Mouse (Mus musculus): ENCODE measurements around the gene Prkg1.

DNA sequence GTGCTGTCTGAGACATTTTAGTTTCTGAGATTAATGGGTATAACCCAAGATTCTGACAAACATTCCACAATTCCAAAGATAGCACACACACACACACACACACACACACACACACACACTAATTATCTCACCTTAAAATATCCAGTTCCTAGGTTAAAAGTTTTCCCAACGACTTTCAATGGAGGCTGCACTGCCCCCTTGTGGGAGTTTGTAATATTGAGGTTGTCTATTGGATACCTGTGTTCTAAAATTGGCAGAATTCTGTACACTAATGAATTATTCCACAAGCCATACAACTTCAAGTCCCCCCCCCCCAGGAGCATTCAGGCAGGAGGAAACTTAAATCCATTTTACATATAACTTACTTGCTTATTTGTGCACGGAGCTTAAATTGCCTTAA is 18.2 kb downstream of the Prkg1 start:
- TF ChIP-seq EP300 (IDR thresholded peaks at IDR 0.05; ENCODE audit: low read depth in 1 of 2, low read length in 2 of 2), result no peak
- no peak for TF ChIP-seq GATA1 (IDR thresholded peaks at IDR 0.05; ENCODE audit: low read depth, low read length)
- TF ChIP-seq POLR2A (IDR thresholded peaks at IDR 0.05; ENCODE audit: control insufficient read depth in 1 of 2, insufficient read depth in 1 of 2, low read depth in 1 of 2, low read length in 2 of 2, poor library complexity in 1 of 2), result no peak
- TF ChIP-seq MAFK (IDR thresholded peaks at IDR 0.05; ENCODE audit: borderline replicate concordance, low read depth, low read length), result no peak
- peak in 2 of 3 experiments; percentile 37 to 74; a peak in 3 of 6 replicates for TF ChIP-seq CTCF (IDR thresholded peaks at IDR 0.05 in 2 of 3, conservative IDR thresholded peaks at IDR 0.05 in 1 of 3; ENCODE audit: control insufficient read depth in 1 of 3, insufficient read depth in 1 of 3, low read depth in 2 of 3, low read length in 3 of 3, poor library complexity in 1 of 3, severe bottlenecking in 1 of 3)
- no peak for TF ChIP-seq RCOR1 (IDR thresholded peaks at IDR 0.05; ENCODE audit: low read depth, low read length)
- no peak for TF ChIP-seq E2F4 (IDR thresholded peaks at IDR 0.05; ENCODE audit: borderline replicate concordance, low read depth, low read length)
- TF ChIP-seq CHD1 (IDR thresholded peaks at IDR 0.05; ENCODE audit: low read depth, low read length), result no peak
- TF ChIP-seq MAX (IDR thresholded peaks at IDR 0.05; ENCODE audit: low read length), result no peak
- no peak for TF ChIP-seq BHLHE40 (IDR thresholded peaks at IDR 0.05; ENCODE audit: borderline replicate concordance, low read depth, low read length)

All from MEL (cell line).